Mouse (Mus musculus) bone marrow macrophage, adult 2 months (primary cell): ENCODE results near the gene Lamb3. TPM values are rescaled to one million over a fixed set of nuclear protein-coding genes. Genes with fewer than 3 reads are reported as not detected.

Experiments used
- H3K27ac ChIP-seq: 2 replicates; pipeline ENCODE4 v1.5.1; 2012; ENCODE audit warnings: low read depth, low read length; ENCODE audit not compliant: insufficient read depth
- H3K4me1 ChIP-seq: 2 replicates; pipeline ENCODE4 v1.6.1; 2012; ENCODE audit warnings: low read length; ENCODE audit not compliant: control insufficient read depth, insufficient read depth
- H3K4me3 ChIP-seq: 2 replicates; pipeline ENCODE4 v1.5.1; 2012; ENCODE audit warnings: mild to moderate bottlenecking, low read length, moderate library complexity; ENCODE audit not compliant: insufficient read depth
- CTCF ChIP-seq: IDR thresholded peaks from 2 replicates; pipeline ENCODE4 v1.5.1; 2012; ENCODE audit warnings: low read depth, mild to moderate bottlenecking, low read length, moderate library complexity
- POLR2A ChIP-seq: IDR thresholded peaks from 2 replicates; pipeline ENCODE4 v1.6.1; 2012; ENCODE audit warnings: mild to moderate bottlenecking, low read depth, low read length, borderline replicate concordance
- polyA plus RNA-seq: library from polyadenylated mRNA; stranded (reverse); fragments of >200 nt; gene quantifications from 2 replicates; pipeline ENCODE4 v1.2.4, GENCODE M21; 2012; ENCODE audit not compliant: missing spikeins, insufficient read depth, insufficient read length

Lamb3 gene
- polyA plus RNA-seq, 1 experiment, result 0.50 TPM

- H3K4me3 ChIP-seq, result no peak overlapping the region
- TF ChIP-seq POLR2A, result no peak
- TF ChIP-seq CTCF, result no peak
- H3K4me1 ChIP-seq, result peaks cover 3% of the 10 kb centered on the region; the same call in 1 of the 2 replicates
- no peak overlapping the region for H3K27ac ChIP-seq
Observed at GRCm38 (mm10) chr1:193363801-193364231, 156.3 kb downstream of the Lamb3 start.

- Histone ChIP-seq H3K27ac (no peak overlapping the region), H3K4me3 (no peak overlapping the region), H3K4me1 (no peaks in the 10 kb centered on the region)
- TF ChIP-seq CTCF (no peak), POLR2A (no peak)
Observed at GRCm38 (mm10) chr1:193368055-193368454, 160.6 kb downstream of the Lamb3 start.

DNA sequence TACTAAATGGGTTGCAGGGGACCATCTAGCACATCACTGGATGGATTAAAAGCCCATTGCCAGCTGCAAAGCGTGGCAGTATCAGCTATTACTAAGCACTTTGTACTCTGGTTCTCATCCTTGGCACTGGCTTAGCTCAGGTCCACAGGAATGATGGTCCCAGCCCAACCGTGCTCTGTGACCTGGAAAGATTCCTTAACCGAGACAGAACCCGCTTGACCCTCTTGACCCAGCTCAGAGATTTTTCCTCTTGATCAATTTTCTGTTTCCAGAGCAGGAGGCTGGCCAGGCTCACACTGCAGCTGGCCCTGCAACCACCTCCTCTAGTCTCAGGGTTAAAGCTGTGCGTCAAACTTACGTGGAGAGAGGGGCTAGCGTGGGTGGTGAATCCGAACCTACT, 161.6 kb downstream of the Lamb3 start:
- Histone ChIP-seq H3K4me3 (no peak overlapping the region), H3K27ac (no peak overlapping the region), H3K4me1 (no peaks in the 10 kb centered on the region)
- TF ChIP-seq POLR2A, result no peak
- TF ChIP-seq CTCF, result no peak

DNA sequence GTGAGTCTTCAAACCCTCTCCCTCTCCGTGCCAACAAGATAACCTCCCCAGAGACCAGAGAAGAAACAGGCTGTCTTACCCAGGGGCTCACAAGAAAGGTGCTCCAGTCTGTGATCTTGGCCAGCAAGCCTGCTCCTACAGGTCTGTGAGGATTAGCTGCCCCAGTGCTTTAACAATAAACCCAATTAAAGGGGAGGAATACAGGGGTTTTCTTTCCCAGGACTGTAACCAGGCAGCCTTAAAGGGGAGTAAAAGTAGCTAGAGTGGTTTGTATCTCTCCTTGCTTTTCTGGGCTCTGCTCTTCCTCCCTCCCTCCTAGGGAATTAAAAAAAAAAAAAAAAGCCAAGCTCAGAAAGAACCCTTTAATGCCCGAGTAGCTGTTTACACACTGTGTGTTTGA, 162.6 kb downstream of the Lamb3 start, which contains the start of gene Camk1g:
Camk1g (minus strand) TSS at position 203 of the 400 bp plus-strand sequence.
- TF ChIP-seq CTCF, result no peak
- no peak for TF ChIP-seq POLR2A
- H3K4me1 ChIP-seq, result no peaks in the 10 kb centered on the region

DNA sequence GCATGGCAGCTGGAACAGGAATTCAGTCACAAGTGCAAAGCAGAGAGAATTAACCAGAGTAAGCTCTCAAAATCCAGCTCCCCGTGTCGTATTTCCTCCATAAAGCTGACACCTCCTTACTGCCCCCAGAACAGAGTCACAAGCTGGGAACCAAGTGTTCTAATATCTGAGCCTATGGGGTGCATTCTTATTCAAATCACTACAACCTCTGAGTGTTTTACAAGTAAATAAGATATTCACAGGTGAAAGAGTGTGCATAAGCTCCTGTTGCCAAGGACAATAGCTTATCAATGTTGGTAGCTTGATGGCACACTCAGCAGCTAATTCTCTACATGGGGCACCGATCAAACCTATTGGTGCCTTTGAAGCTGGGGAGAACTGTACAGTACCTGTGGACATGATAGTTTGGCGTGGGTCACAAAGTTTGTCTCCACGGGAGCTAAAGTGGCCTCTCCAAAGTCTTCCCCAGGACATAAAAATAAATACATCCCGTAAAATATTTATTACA, 166.5 kb downstream of the Lamb3 start:
- H3K4me1 ChIP-seq, result no peaks in the 10 kb centered on the region
- H3K27ac ChIP-seq, result no peak overlapping the region
- no peak for TF ChIP-seq CTCF
- H3K4me3 ChIP-seq, result no peak overlapping the region

More for the DNA sequence above, 162.6 kb downstream of the Lamb3 start, which contains the start of gene Camk1g:
- no peak within 1 kb of the TSS for H3K4me3 ChIP-seq
- no peak within 1 kb of the TSS for H3K27ac ChIP-seq

- no peaks in the 10 kb centered on the region for H3K4me1 ChIP-seq
- TF ChIP-seq CTCF (peak; percentile 59), POLR2A (no peak)
- no peak overlapping the region for H3K27ac ChIP-seq
- no peak overlapping the region for H3K4me3 ChIP-seq
Observed at GRCm38 (mm10) chr1:193376478-193377134, 169.1 kb downstream of the Lamb3 start.

- Histone ChIP-seq H3K4me3 (no peak overlapping the region), H3K27ac (no peak overlapping the region), H3K4me1 (no peaks in the 10 kb centered on the region)
- no peak for TF ChIP-seq CTCF
- TF ChIP-seq POLR2A, result no peak
Observed at GRCm38 (mm10) chr1:193379634-193380033, 172.1 kb downstream of the Lamb3 start.

DNA sequence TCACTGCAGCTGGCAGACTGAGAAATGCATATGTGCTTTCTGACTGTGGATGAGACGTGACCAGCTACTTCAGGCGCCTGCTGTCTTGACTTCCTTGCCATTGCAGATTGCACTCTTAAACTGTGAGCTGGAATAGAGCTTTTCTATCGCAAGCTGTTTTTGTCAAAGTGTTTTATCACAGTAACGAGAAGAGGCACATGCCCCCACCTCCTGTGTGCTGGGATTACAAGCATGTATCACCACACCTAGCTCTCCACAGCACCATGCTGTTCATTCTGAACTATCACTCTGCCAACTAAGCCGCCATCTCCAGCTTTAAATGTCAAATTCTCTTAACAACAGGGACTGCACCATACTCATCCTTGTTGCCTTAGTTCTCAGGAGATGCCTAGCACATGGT, 173.4 kb downstream of the Lamb3 start:
- H3K27ac ChIP-seq, result no peak overlapping the region
- no peak overlapping the region for H3K4me3 ChIP-seq
- TF ChIP-seq POLR2A (no peak), CTCF (no peak)
- H3K4me1 ChIP-seq, result no peaks in the 10 kb centered on the region

GRCm38 (mm10) chr1:193381597-193382404, 174.3 kb downstream of the Lamb3 start:
- Histone ChIP-seq H3K4me1 (no peaks in the 10 kb centered on the region), H3K27ac (no peak overlapping the region), H3K4me3 (no peak overlapping the region)
- TF ChIP-seq CTCF (no peak), POLR2A (no peak)

GRCm38 (mm10) chr1:193382435-193382834, 174.9 kb downstream of the Lamb3 start:
- H3K27ac ChIP-seq, result no peak overlapping the region
- TF ChIP-seq POLR2A, result no peak
- TF ChIP-seq CTCF, result no peak
- no peaks in the 10 kb centered on the region for H3K4me1 ChIP-seq
- H3K4me3 ChIP-seq, result peak overlapping the region; percentile 23

DNA sequence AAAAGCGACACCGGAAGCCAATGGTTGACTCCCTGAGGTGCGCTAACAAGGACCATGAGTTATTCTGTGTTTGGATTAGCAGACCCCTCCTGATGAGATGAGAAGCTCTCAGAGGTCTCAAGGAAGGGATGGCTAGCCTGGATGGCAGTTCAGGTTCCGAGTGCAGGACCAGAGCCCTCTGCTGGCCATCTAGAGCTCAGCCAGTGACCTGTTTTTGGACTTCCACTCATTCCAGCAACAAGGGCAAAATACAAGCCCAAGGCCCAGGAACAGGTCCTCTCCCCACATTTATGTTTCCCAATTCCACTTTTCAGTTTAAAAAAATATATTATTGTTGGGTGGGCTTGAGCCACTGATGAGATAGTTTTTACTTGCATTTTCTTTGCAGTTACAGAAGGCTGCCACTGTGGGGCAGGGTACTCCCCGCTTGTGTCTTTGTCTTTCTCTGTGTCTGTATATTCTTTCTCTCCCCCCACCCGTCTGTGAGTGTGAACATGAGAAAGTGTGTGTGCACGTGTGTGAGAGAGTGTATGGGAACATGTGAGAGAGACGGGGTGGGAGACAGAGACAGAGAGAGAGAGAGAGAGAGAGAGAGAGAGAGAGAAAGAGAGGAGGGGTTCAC, 175.5 kb downstream of the Lamb3 start:
- H3K27ac ChIP-seq, result no peak overlapping the region
- H3K4me3 ChIP-seq, result peak overlapping the region; percentile 23
- TF ChIP-seq POLR2A (no peak), CTCF (peak; percentile 99)

More for the DNA sequence above, 175.5 kb downstream of the Lamb3 start:
- H3K4me1 ChIP-seq, result no peaks in the 10 kb centered on the region
